Mouse (Mus musculus) liver, postnatal 0 days (tissue): ENCODE results near the gene Mllt6.

Source experiments
- CTCF ChIP-seq: sonication (generic); IDR thresholded peaks from 2 replicates; pipeline ENCODE4 v1.5.1; 2016; ENCODE audit warnings: antibody characterized with exemption, low read depth
- EP300 ChIP-seq: IDR thresholded peaks from 2 replicates; pipeline ENCODE4 v1.6.1; 2016; ENCODE audit warnings: antibody characterized with exemption, low read depth, mild to moderate bottlenecking

- no peak for TF ChIP-seq EP300
- no peak for TF ChIP-seq CTCF
Measured at GRCm38 (mm10) chr11:97635468-97636019, 27.7 kb upstream of the Mllt6 start.
